Mouse (Mus musculus): ENCODE data around the gene Hipk1.

DNA sequence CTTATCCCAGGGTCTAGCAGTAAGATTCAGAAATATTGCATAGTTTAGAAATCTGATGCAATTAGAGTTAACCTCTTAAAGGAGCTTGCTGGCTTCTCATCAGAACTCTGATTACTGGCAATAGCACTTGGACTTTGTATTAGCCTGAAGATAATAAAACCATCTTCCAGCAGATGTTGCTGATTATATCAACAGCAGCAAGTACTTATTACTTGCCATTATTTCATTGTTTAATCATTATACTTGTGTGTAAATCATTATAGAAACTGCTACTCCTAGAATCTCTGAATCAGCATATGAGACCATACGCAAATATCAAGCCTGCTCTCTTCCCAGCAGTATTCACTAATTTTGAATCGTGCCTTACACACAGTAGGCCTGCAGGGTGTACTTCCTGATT lies 42.6 kb upstream of the Hipk1 start:
- TF ChIP-seq CTCF (conservative IDR thresholded peaks at IDR 0.05; ENCODE audit: low read length): no peak
- TF ChIP-seq NANOG (IDR thresholded peaks at IDR 0.05; ENCODE audit: borderline replicate concordance, low read length): no peak
- no peak for TF ChIP-seq POU5F1 (IDR thresholded peaks at IDR 0.05; ENCODE audit: borderline replicate concordance, low read length)
